Mouse (Mus musculus): ENCODE results near the gene Shank2.

- no peak for TF ChIP-seq CTCF (IDR thresholded peaks at IDR 0.05; ENCODE audit: borderline replicate concordance, extremely low read depth, insufficient read depth, insufficient read length)
- TF ChIP-seq POLR2A (IDR thresholded peaks at IDR 0.05; ENCODE audit: borderline replicate concordance, extremely low read depth, insufficient read depth, insufficient read length, poor library complexity, severe bottlenecking), result no peak
These were observed 388.9 kb downstream of the Shank2 start for GRCm38 (mm10) chr7:144390676-144391075.

Measured in brain, embryonic 14.5 days (tissue).